Mouse (Mus musculus) ES-Bruce4 (cell line): ENCODE measurements around the gene Tbc1d2b. TPM values are rescaled to one million over a fixed set of nuclear protein-coding genes. Genes with fewer than 3 reads are reported as not detected.

Experiments
- H3K27ac ChIP-seq: 2 replicates; pipeline ENCODE4 v1.5.1; 2012; ENCODE audit warnings: low read length, inconsistent platforms; ENCODE audit not compliant: insufficient read depth
- H3K27me3 ChIP-seq: 2 replicates; pipeline ENCODE4 v1.6.1; 2012; ENCODE audit warnings: mild to moderate bottlenecking, low read length, inconsistent platforms; ENCODE audit not compliant: control insufficient read depth, poor library complexity, insufficient read depth, severe bottlenecking
- H3K36me3 ChIP-seq: 2 replicates; pipeline ENCODE4 v1.6.1; 2012; ENCODE audit warnings: inconsistent platforms, mild to moderate bottlenecking, low read length, moderate library complexity; ENCODE audit not compliant: control insufficient read depth, poor library complexity, insufficient read depth, severe bottlenecking
- H3K4me1 ChIP-seq: one replicate; pipeline ENCODE4 v1.8.1; 2011; ENCODE audit warnings: low read length; ENCODE audit not compliant: control insufficient read depth, insufficient read depth
- H3K4me3 ChIP-seq: 2 replicates; pipeline ENCODE4 v1.5.1; 2011; ENCODE audit warnings: low read depth, mild to moderate bottlenecking, low read length
- H3K9ac ChIP-seq: 2 replicates; pipeline ENCODE4 v1.6.1; 2012; ENCODE audit warnings: low read depth, mild to moderate bottlenecking, inconsistent platforms; ENCODE audit not compliant: poor library complexity, severe bottlenecking
- H3K9me3 ChIP-seq: replicated peaks from 2 replicates; pipeline ENCODE4 v1.6.1; 2012; ENCODE audit warnings: mild to moderate bottlenecking, low read length, inconsistent platforms; ENCODE audit not compliant: control insufficient read depth, poor library complexity, insufficient read depth, severe bottlenecking
- CTCF ChIP-seq: IDR thresholded peaks from one replicate; pipeline ENCODE4 v1.8.1; 2011; ENCODE audit warnings: low read depth, low read length
- EP300 ChIP-seq: IDR thresholded peaks from 2 replicates; pipeline ENCODE4 v1.6.1; 2011; ENCODE audit warnings: low read depth, low read length; ENCODE audit not compliant: insufficient read depth
- POLR2A ChIP-seq: IDR thresholded peaks from one replicate; pipeline ENCODE4 v1.8.1; 2011; ENCODE audit warnings: low read length; ENCODE audit not compliant: insufficient read depth
- polyA plus RNA-seq: library from polyadenylated mRNA; stranded (reverse); fragments of >200 nt; gene quantifications from 2 replicates; pipeline ENCODE4 v1.2.4, GENCODE M21; 2011; ENCODE audit warnings: low read depth; ENCODE audit not compliant: missing spikeins, insufficient read depth, insufficient read length

Tbc1d2b gene
- polyA plus RNA-seq, 1 experiment = 8.5 TPM

GRCm38 (mm10) chr9:90237232-90238062, 33.2 kb downstream of the Tbc1d2b start:
- no peak overlapping the region for H3K27ac ChIP-seq
- no peak overlapping the region for H3K9ac ChIP-seq
- peaks cover 2% of the 10 kb centered on the region for H3K4me1 ChIP-seq
- no peaks in the 10 kb centered on the region for H3K9me3 ChIP-seq
- H3K27me3 ChIP-seq = no peaks in the 10 kb centered on the region
- H3K4me3 ChIP-seq = no peak overlapping the region
- H3K36me3 ChIP-seq = peaks cover 2% of the 10 kb centered on the region; the same call in 1 of the 2 replicates
- TF ChIP-seq POLR2A (no peak), CTCF (no peak), EP300 (no peak)

- Histone ChIP-seq H3K9ac (no peak overlapping the region), H3K4me1 (peaks cover 2% of the 10 kb centered on the region), H3K27me3 (no peaks in the 10 kb centered on the region), H3K36me3 (peaks cover 2% of the 10 kb centered on the region; the same call in 1 of the 2 replicates), H3K9me3 (no peaks in the 10 kb centered on the region), H3K27ac (no peak overlapping the region), H3K4me3 (no peak overlapping the region)
- TF ChIP-seq CTCF (no peak), POLR2A (no peak), EP300 (no peak)
These were observed 33.8 kb downstream of the Tbc1d2b start for GRCm38 (mm10) chr9:90236817-90237216.

- Histone ChIP-seq H3K27ac (no peak overlapping the region), H3K4me1 (peaks cover 2% of the 10 kb centered on the region), H3K9me3 (no peaks in the 10 kb centered on the region), H3K27me3 (no peaks in the 10 kb centered on the region), H3K9ac (no peak overlapping the region), H3K36me3 (peaks cover 2% of the 10 kb centered on the region; the same call in 1 of the 2 replicates), H3K4me3 (no peak overlapping the region)
- TF ChIP-seq POLR2A (no peak), EP300 (no peak), CTCF (no peak)
These were observed 35.2 kb downstream of the Tbc1d2b start for GRCm38 (mm10) chr9:90235258-90235882.

GRCm38 (mm10) chr9:90234786-90235185, 35.8 kb downstream of the Tbc1d2b start:
- H3K27me3 ChIP-seq = no peaks in the 10 kb centered on the region
- peaks cover 2% of the 10 kb centered on the region for H3K4me1 ChIP-seq
- H3K9me3 ChIP-seq = no peaks in the 10 kb centered on the region
- peaks cover under 1% of the 10 kb centered on the region; the same call in 1 of the 2 replicates for H3K36me3 ChIP-seq
- H3K4me3 ChIP-seq = no peak overlapping the region
- TF ChIP-seq POLR2A = no peak
- TF ChIP-seq EP300 = no peak
- TF ChIP-seq CTCF = no peak
- H3K9ac ChIP-seq = no peak overlapping the region
- H3K27ac ChIP-seq = no peak overlapping the region

GRCm38 (mm10) chr9:90233906-90234419, 36.6 kb downstream of the Tbc1d2b start:
- Histone ChIP-seq H3K9me3 (no peaks in the 10 kb centered on the region), H3K4me1 (peaks cover 2% of the 10 kb centered on the region), H3K27ac (no peak overlapping the region), H3K36me3 (no peaks in the 10 kb centered on the region; the same call in 1 of the 2 replicates), H3K9ac (no peak overlapping the region), H3K27me3 (no peaks in the 10 kb centered on the region), H3K4me3 (no peak overlapping the region)
- TF ChIP-seq POLR2A = no peak
- TF ChIP-seq EP300 = no peak
- TF ChIP-seq CTCF = no peak
